Mouse (Mus musculus) urinary bladder, postnatal 0 days (tissue): Measurements from ENCODE around the gene Olfr1475. TPM values are rescaled to one million over a fixed set of nuclear protein-coding genes. Genes with fewer than 3 reads are reported as not detected.

Experiments used
- polyA plus RNA-seq: library from polyadenylated mRNA; unstranded; fragments of >200 nt; fragmentation: Nextera tagmentation; extraction: Ambion mirVana; gene quantifications from 2 replicates; pipeline ENCODE4 v1.2.1, GENCODE M21; 2015

Gene Olfr1475
- polyA plus RNA-seq: not detected in 2 replicates

DNA sequence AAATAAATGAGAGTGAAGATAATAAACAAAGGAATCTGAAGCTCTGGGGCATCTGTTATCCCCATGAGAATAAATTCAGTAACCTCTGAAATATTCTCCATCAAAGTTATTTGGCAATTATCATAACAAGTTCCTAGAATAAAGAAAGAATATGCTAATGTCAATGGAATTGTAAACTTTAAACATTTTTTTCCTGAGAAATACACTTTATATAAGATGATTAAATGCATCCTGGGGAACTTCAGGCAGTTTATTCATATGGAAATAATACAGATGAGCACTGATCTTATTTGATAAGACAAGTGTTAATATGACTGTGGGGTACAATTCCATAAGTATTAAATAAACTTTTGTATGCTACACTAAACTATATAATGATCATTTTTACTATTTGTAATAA is at the start of gene Olfr1475:
TSS of gene Olfr1475 (minus strand) at position 101 of the 400 bp plus-strand sequence.

GRCm38 (mm10) chr19:13527613-13528012 is 47.6 kb upstream of the Olfr1475 start, which contains the start of gene Olfr1480:
Gene Olfr1480 (plus strand): TSS chr19:13527913.

GRCm38 (mm10) chr19:13500246-13500645 is 20.2 kb upstream of the Olfr1475 start, which contains the start of gene Olfr1477:
Gene Olfr1477 (plus strand): TSS chr19:13500546.

GRCm38 (mm10) chr19:13469265-13469664 is 10.7 kb downstream of the Olfr1475 start, which contains the start of gene Olfr1474:
Gene Olfr1474 (plus strand): TSS chr19:13469565.

DNA sequence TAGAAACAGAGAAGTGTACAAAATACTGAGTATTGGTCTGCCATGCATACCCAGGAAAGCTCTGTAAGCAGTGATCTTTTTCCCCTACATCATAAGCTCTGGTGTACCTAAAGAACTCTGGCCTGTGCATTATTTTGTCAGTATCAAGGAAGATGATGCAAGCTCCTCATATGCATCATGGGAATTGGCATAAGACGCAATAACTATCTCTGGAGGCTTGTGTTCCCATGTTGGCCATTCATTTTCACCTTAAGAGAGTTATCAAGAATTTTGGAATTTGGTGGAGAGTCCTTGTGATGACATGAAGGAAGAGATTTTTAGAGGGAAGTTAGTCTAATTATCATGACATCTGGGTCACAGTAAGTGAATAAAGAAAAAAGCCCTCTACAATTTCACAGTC is 24.0 kb downstream of the Olfr1475 start, which contains the start of gene Olfr1472:
TSS of gene Olfr1472 (minus strand) at position 101 of the 400 bp plus-strand sequence.

GRCm38 (mm10) chr19:13443109-13443508 is 36.9 kb downstream of the Olfr1475 start, which contains the start of gene Olfr1471:
Gene Olfr1471 (plus strand): TSS chr19:13443409.

Other genes starting within 250 kb of the Olfr1475 start
- gene Olfr1463, start 248.9 kb downstream of the Olfr1475 start, polyA plus RNA-seq: not detected in 2 replicates
- not detected in 2 replicates for gene Olfr1465, start 164.7 kb downstream of the Olfr1475 start, polyA plus RNA-seq
- not detected in 2 replicates for gene Olfr1466, start 141.3 kb downstream of the Olfr1475 start, polyA plus RNA-seq
- not detected in 2 replicates for gene Olfr1467, start 118.0 kb downstream of the Olfr1475 start, polyA plus RNA-seq
- gene Olfr1469, start 72.3 kb downstream of the Olfr1475 start, polyA plus RNA-seq: not detected in 2 replicates
- not detected in 2 replicates for gene Olfr1471, start 36.8 kb downstream of the Olfr1475 start, polyA plus RNA-seq
- gene Olfr1472, start 24.1 kb downstream of the Olfr1475 start, polyA plus RNA-seq: not detected in 2 replicates
- gene Olfr1474, start 10.6 kb downstream of the Olfr1475 start, polyA plus RNA-seq: not detected in 2 replicates
- not detected in 2 replicates for gene Olfr1477, start 20.4 kb upstream of the Olfr1475 start, polyA plus RNA-seq
- gene Olfr1480, start 47.7 kb upstream of the Olfr1475 start, polyA plus RNA-seq: not detected in 2 replicates
- gene Olfr1484, start 103.3 kb upstream of the Olfr1475 start, polyA plus RNA-seq: not detected in 2 replicates
- not detected in 2 replicates for gene Olfr1487, start 137.2 kb upstream of the Olfr1475 start, polyA plus RNA-seq
- gene Olfr1489, start 151.4 kb upstream of the Olfr1475 start, polyA plus RNA-seq: not detected in 2 replicates
- gene Olfr1490, start 170.9 kb upstream of the Olfr1475 start, polyA plus RNA-seq: not detected in 2 replicates
- not detected in 2 replicates for gene Olfr1491, start 217.1 kb upstream of the Olfr1475 start, polyA plus RNA-seq
- not detected in 2 replicates for gene Olfr1493-ps1, start 243.1 kb upstream of the Olfr1475 start, polyA plus RNA-seq